11 mouse cellular contexts compared by ENCODE assay signal in the genomic region with DNA sequence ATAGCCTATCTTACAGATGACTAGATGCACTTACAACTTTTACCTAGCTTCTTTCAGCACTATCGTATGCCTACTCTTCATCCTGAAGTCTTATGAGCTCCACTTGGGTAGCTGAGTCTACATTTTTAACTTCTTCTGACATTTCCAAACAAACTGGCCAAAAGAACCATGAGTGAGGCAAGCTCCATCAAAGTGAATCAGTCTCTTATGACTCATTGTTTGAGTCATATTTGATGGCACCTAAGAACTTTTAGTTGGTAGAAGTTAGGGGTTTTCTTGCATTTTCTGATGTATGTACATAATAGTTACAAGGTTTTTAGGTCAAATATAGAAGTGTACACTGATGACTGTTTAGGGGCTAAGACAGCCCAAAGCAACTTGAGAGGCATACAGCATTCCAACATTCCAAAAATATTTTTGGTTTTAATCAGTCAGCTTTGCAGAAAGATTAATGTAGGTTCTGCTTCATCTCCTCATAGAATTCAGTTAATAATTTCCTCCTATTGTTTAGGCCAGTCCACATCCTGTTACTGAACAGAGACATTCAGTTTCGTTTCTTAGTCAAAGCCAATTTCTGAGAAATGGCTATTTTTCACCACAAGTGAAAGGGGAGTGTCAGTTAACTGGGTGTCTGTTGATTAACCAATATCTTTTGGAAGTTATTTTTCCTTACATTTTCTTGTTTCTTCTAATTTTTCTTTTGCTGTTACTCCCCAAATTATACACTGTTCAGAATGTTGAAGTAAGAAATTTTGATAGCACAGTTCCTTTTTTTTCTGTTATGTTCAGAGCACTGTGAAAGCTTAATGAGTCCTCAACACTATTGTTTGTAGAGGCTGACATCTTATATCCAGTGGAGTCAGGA. TPM values are rescaled to one million over a fixed set of nuclear protein-coding genes. Genes with fewer than 3 reads are reported as not detected.
A peak's percentile ranks its signal among the peaks of the same experiment; 100 is the strongest.
DNase-seq lines count a peak whose midpoint lies in the region; ATAC-seq and TF ChIP-seq lines count a peak whose summit lies in the region.
"Had no signal": no experiment of that assay in that cellular context is flagged by ENCODE, and none has a peak within 500 bp of the region (broad histone marks: within the 10 kb centered on the region; RNA-seq: fewer than 3 reads in every experiment).

No protein-coding gene starts in this region.

- H3K4me2 ChIP-seq in kidney, postnatal 0 days (ENCODE audit: low read length), result no peak overlapping the region
- H3K4me2 ChIP-seq in kidney, embryonic 14.5 days (replicated peaks; ENCODE audit: low read depth, low read length), result no peak overlapping the region
- no peak overlapping the region for H3K4me2 ChIP-seq in hindbrain, embryonic 16.5 days (ENCODE audit: low read length)
- H3K4me2 ChIP-seq: forebrain, embryonic 12.5 days; hindbrain, embryonic 15.5 days had no signal

- no peak overlapping the region for H3K9ac ChIP-seq in kidney, postnatal 0 days (ENCODE audit: low read depth, low read length)
- no peak overlapping the region for H3K9ac ChIP-seq in kidney, embryonic 14.5 days (ENCODE audit: low read depth, low read length)
- H3K9ac ChIP-seq in hindbrain, embryonic 16.5 days (ENCODE audit: low read depth, low read length), result no peak overlapping the region
- H3K9ac ChIP-seq: forebrain, embryonic 12.5 days; hindbrain, embryonic 15.5 days had no signal

- TF ChIP-seq POLR2A in bone marrow macrophage, adult 2 months (IDR thresholded peaks at IDR 0.05; ENCODE audit: borderline replicate concordance, low read depth, low read length), result no peak

- H3K36me3 ChIP-seq in kidney, postnatal 0 days (ENCODE audit: insufficient read depth, low read length), result no peaks in the 10 kb centered on the region
- H3K36me3 ChIP-seq in kidney, embryonic 14.5 days (ENCODE audit: control insufficient read depth, insufficient read depth, low read length), result no peaks in the 10 kb centered on the region
- H3K36me3 ChIP-seq in hindbrain, embryonic 16.5 days (ENCODE audit: control insufficient read depth, insufficient read depth, low read length), result no peaks in the 10 kb centered on the region
- H3K36me3 ChIP-seq: forebrain, embryonic 12.5 days; hindbrain, embryonic 15.5 days had no signal

- peak; percentile 82 for DNase-seq in kidney, postnatal 0 days (ENCODE audit: low spot score)
- DNase-seq in CD4-positive, CD25-positive, alpha-beta regulatory T cell, adult 2 months (ENCODE audit: low read depth, low spot score), result peak; percentile 85
- DNase-seq in lung, postnatal 36 days, result peak; percentile 56
- no peak for DNase-seq in right cerebral cortex, postnatal 14 days

- no peak overlapping the region for H3K27ac ChIP-seq in kidney, postnatal 0 days
- H3K27ac ChIP-seq in kidney, embryonic 14.5 days (ENCODE audit: low read depth, low read length), result no peak overlapping the region
- peak overlapping the region; percentile 55 for H3K27ac ChIP-seq in bone marrow macrophage, adult 2 months (ENCODE audit: insufficient read depth, low read depth, low read length)
- H3K27ac ChIP-seq in hindbrain, embryonic 16.5 days (ENCODE audit: low read depth, low read length), result no peak overlapping the region
- H3K27ac ChIP-seq: forebrain, embryonic 12.5 days; hindbrain, embryonic 15.5 days had no signal

- H3K4me1 ChIP-seq in kidney, postnatal 0 days (replicated peaks; ENCODE audit: insufficient read depth, low read length), result no peaks in the 10 kb centered on the region
- no peaks in the 10 kb centered on the region for H3K4me1 ChIP-seq in kidney, embryonic 14.5 days (ENCODE audit: control insufficient read depth, insufficient read depth, low read length)
- H3K4me1 ChIP-seq in bone marrow macrophage, adult 2 months (ENCODE audit: control insufficient read depth, insufficient read depth, low read length), result peaks cover 11% of the 10 kb centered on the region
- no peaks in the 10 kb centered on the region for H3K4me1 ChIP-seq in hindbrain, embryonic 16.5 days (ENCODE audit: control insufficient read depth, insufficient read depth, low read depth, low read length)
- H3K4me1 ChIP-seq: forebrain, embryonic 12.5 days; hindbrain, embryonic 15.5 days had no signal

- peak; percentile 53 for ATAC-seq in kidney, postnatal 0 days (replicated peaks; ENCODE audit: low FRiP score, low read depth)
- no peak for ATAC-seq in kidney, embryonic 14.5 days (ENCODE audit: low FRiP score, low TSS enrichment)
- no peak for ATAC-seq in hindbrain, embryonic 16.5 days
- no peak for ATAC-seq in frontal cortex, adult (ENCODE audit: low TSS enrichment)

- TF ChIP-seq CTCF in kidney, postnatal 0 days (IDR thresholded peaks at IDR 0.05; ENCODE audit: low read depth), result no peak
- no peak for TF ChIP-seq CTCF in bone marrow macrophage, adult 2 months (IDR thresholded peaks at IDR 0.05; ENCODE audit: low read depth, low read length)

- WGBS in kidney, postnatal 0 days, result 58% methylated on average over 2 of the region's 2 CpGs
- WGBS in kidney, embryonic 14.5 days, result 69% methylated on average over 2 of the region's 2 CpGs
- WGBS in hindbrain, embryonic 16.5 days, result 75% methylated on average over 2 of the region's 2 CpGs

- no peak overlapping the region for H3K4me3 ChIP-seq in kidney, postnatal 0 days (replicated peaks; ENCODE audit: low read depth, low read length)
- H3K4me3 ChIP-seq in kidney, embryonic 14.5 days (ENCODE audit: low read length), result no peak overlapping the region
- no peak overlapping the region for H3K4me3 ChIP-seq in bone marrow macrophage, adult 2 months (ENCODE audit: insufficient read depth, low read length)
- no peak overlapping the region for H3K4me3 ChIP-seq in hindbrain, embryonic 16.5 days (ENCODE audit: low read length)
- H3K4me3 ChIP-seq: forebrain, embryonic 12.5 days; hindbrain, embryonic 15.5 days had no signal

- no peaks in the 10 kb centered on the region for H3K27me3 ChIP-seq in kidney, postnatal 0 days (ENCODE audit: insufficient read depth, low read length)
- no peaks in the 10 kb centered on the region for H3K27me3 ChIP-seq in kidney, embryonic 14.5 days (ENCODE audit: control insufficient read depth, insufficient read depth, low read length)
- no peaks in the 10 kb centered on the region for H3K27me3 ChIP-seq in hindbrain, embryonic 16.5 days (replicated peaks; ENCODE audit: control insufficient read depth, insufficient read depth, low read length)
- H3K27me3 ChIP-seq: forebrain, embryonic 12.5 days; hindbrain, embryonic 15.5 days had no signal

- H3K9me3 ChIP-seq in kidney, postnatal 0 days (replicated peaks; ENCODE audit: low read length), result no peaks in the 10 kb centered on the region
- no peaks in the 10 kb centered on the region for H3K9me3 ChIP-seq in kidney, embryonic 14.5 days (ENCODE audit: control insufficient read depth, low read length)
- no peaks in the 10 kb centered on the region for H3K9me3 ChIP-seq in hindbrain, embryonic 16.5 days (ENCODE audit: control insufficient read depth, low read length)
- H3K9me3 ChIP-seq: hindbrain, embryonic 15.5 days had no signal

RNA-seq across cellular contexts. Expression of gene Gvin1, which starts 21.4 kb away (rescaled TPM):
- polyA plus RNA-seq in kidney, postnatal 0 days (2015; fragmentation: Nextera tagmentation; extraction: Ambion mirVana), result 1.1 TPM in 2 replicates
- polyA plus RNA-seq in kidney, embryonic 14.5 days (2014; fragmentation: Nextera tagmentation; extraction: Ambion mirVana), result 0.55 TPM in 1 of 2 replicates, not detected in the other
- 69.4 and 76.4 TPM in 2 replicates for polyA plus RNA-seq in bone marrow macrophage, adult 2 months (2012; ENCODE audit: insufficient read depth, insufficient read length, missing spikeins)
- polyA plus RNA-seq in hindbrain, embryonic 16.5 days (2015; fragmentation: Nextera tagmentation; extraction: Ambion mirVana), result 0.10 and 0.24 TPM in 2 replicates
- polyA plus RNA-seq: limb, embryonic 11.5 days had no signal

Comparison
In these comparisons a context has a peak if more than half of its experiments do, and no peak if none do; other contexts are left out.
1. RNA of gene Gvin1, which starts 21.4 kb away (polyA plus RNA-seq): 69.4 to 76.4 TPM in bone marrow macrophage, adult 2 months; 1.1 TPM in kidney, postnatal 0 days, 0.55 TPM in kidney, embryonic 14.5 days and 0.10 to 0.24 TPM in hindbrain, embryonic 16.5 days; every median in the first group is over 10 times any median in the second.